Mouse (Mus musculus): ENCODE measurements at regions not wholly inside any gene's neighbourhood (a gene's known extent, or its start where the extent isn't known, plus 50 kb on each side); places are given as distances from the start of the nearest gene placed in this dataset.

DNA sequence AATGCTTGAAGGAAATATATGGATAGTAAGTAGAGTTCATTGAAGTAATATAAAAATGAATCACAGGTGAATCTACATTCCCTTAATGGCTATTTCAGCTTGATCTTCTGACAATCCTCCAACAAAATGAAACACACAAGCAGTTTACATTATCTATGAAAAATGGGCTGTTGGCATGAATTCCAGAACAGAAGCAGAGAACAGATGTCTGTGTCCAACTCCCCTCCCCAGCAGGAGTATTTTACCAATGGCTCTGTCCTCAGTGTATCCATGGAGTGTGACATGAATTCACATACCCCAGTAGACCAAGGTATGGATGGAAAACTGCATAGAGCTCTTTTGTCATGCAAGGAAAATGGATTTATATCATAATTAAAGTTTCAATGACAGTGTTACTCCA lies 370.3 kb upstream of the BC052040 start:
- H3K4me2 ChIP-seq (ENCODE audit: low read length), result no peak overlapping the region
- H3K4me3 ChIP-seq (ENCODE audit: low read length), result no peak overlapping the region
- H3K36me3 ChIP-seq (ENCODE audit: control insufficient read depth, insufficient read depth, low read length), result no peaks in the 10 kb centered on the region
- no peak for ATAC-seq
- no peaks in the 10 kb centered on the region for H3K27me3 ChIP-seq (replicated peaks; ENCODE audit: control insufficient read depth, insufficient read depth, low read length)
- no peaks in the 10 kb centered on the region for H3K4me1 ChIP-seq (ENCODE audit: control insufficient read depth, insufficient read depth, low read depth, low read length)
- no peak overlapping the region for H3K27ac ChIP-seq (ENCODE audit: low read depth, low read length)
- no peak overlapping the region for H3K9ac ChIP-seq (ENCODE audit: low read depth, low read length)
- no peaks in the 10 kb centered on the region for H3K9me3 ChIP-seq (ENCODE audit: control insufficient read depth, low read length)

DNA sequence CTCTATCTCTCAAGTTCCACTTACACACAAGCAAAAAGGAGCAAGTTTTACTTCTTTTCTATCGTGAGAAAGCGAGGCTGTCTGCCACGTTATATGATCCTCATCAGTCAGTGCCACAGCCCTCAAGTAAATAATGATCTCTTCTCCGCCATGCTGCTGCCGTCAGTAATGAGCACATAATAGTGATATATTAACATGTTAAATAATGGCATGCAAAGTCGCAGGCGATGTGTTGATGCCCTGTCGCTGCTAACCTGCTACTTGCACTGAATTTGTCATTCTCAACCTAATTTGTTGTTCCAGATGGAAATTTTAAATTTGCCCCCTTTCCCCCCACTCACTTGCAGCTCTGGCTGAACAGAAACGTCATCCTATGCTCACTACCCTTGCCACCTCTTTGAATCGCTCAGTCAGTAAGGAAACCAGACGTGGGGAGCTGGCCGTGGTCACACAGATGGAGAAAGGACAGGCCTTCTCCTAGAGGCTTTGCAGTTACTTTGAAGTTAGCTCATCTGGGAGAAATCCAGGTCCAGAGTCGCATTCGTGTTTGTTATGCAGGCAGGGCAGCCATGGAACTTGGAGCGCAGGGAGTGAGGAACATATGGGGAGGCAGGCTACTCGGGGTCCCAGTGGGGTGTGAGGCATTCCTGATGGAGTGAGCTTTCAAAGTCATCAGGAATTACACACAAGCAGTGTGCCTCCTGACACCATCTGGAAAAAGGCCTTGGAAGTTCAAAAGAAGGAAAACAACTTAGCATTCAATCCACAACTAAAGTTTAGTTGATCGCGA lies 368.1 kb upstream of the BC052040 start:
- Histone ChIP-seq H3K4me3 (ENCODE audit: low read length) (no peak overlapping the region), H3K36me3 (ENCODE audit: control insufficient read depth, insufficient read depth, low read length) (no peaks in the 10 kb centered on the region), H3K27ac (ENCODE audit: low read depth, low read length) (no peak overlapping the region), H3K9ac (ENCODE audit: low read depth, low read length) (no peak overlapping the region), H3K4me2 (ENCODE audit: low read length) (peak overlapping the region; percentile 10; the same call in 1 of the 2 replicates), H3K27me3 (replicated peaks; ENCODE audit: control insufficient read depth, insufficient read depth, low read length) (no peaks in the 10 kb centered on the region), H3K9me3 (ENCODE audit: control insufficient read depth, low read length) (no peaks in the 10 kb centered on the region), H3K4me1 (ENCODE audit: control insufficient read depth, insufficient read depth, low read depth, low read length) (no peaks in the 10 kb centered on the region)
- ATAC-seq, result peak; percentile 56
- WGBS, result 36% methylated on average over 18 of the region's 18 CpGs

DNA sequence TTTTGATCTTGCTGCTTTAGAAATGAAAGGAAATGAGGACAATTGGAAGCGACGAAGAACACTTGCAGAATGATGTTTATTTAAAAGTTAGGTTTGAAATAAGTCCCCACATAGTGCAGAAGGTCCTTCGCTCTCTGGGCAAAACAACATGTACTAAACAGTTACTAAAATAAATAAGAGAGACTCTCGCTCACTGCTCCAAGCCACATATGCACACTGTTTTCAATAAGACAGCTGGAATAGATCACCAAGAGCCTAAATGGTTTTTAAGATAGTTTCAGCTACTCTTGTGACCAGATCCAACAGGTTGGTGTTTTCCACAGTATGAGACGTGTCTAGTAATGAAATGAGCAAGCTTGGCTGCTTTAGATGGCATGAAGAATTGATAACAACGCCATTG lies 367.2 kb upstream of the BC052040 start:
- H3K9ac ChIP-seq (ENCODE audit: low read depth, low read length), result no peak overlapping the region
- H3K27ac ChIP-seq (ENCODE audit: low read depth, low read length), result no peak overlapping the region
- ATAC-seq, result no peak
- H3K27me3 ChIP-seq (replicated peaks; ENCODE audit: control insufficient read depth, insufficient read depth, low read length), result no peaks in the 10 kb centered on the region
- no peaks in the 10 kb centered on the region for H3K9me3 ChIP-seq (ENCODE audit: control insufficient read depth, low read length)
- no peak overlapping the region for H3K4me2 ChIP-seq (ENCODE audit: low read length)
- H3K4me1 ChIP-seq (ENCODE audit: control insufficient read depth, insufficient read depth, low read depth, low read length), result no peaks in the 10 kb centered on the region
- no peaks in the 10 kb centered on the region for H3K36me3 ChIP-seq (ENCODE audit: control insufficient read depth, insufficient read depth, low read length)
- H3K4me3 ChIP-seq (ENCODE audit: low read length), result no peak overlapping the region
- 78% methylated on average over 6 of the region's 6 CpGs for WGBS

DNA sequence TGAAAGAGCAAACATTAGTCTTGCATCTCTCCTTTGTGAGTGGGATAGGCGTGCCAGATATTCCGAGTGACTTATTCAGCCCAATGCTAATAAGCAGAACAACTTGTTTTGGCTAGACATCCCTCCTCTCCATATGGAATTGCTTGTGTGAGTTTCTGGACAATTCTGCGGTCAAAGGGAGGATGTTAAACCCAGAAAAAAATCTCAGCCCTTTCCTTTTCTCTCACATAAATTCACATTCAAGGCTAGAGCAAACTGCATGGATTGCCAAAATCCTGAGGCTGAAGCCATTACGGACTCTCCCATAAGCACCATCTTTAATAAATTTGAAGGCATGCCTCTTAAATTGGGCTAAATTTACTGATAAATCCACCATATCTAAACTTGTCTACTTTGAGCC lies 351.5 kb upstream of the BC052040 start:
- no peak overlapping the region for H3K9ac ChIP-seq (ENCODE audit: low read depth, low read length)

DNA sequence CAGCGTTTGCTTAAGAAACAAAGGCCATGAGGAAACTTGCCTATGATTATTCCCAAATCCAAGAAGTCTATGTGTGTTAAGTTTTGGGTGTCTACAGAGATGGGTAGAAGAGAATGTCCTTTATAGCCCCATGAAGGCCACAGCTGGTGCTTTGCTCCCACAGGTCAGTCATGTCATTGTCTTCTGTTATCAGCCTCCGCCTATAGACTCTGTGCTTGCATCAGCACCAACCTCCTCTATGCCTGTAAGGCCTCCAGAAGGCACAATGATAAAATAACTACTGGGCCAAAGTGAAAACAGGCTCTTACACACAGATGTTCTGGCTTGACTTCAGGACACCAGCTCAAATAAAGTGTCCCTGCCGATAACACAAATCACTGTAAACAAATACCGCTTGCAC lies 333.8 kb upstream of the BC052040 start:
- no peak overlapping the region for H3K4me3 ChIP-seq (ENCODE audit: low read length)
- no peak overlapping the region for H3K27ac ChIP-seq (ENCODE audit: low read depth, low read length)
- no peak for ATAC-seq
- no peaks in the 10 kb centered on the region for H3K27me3 ChIP-seq (replicated peaks; ENCODE audit: control insufficient read depth, insufficient read depth, low read length)
- no peak overlapping the region for H3K4me2 ChIP-seq (ENCODE audit: low read length)
- WGBS, result 85% methylated on average over 4 of the region's 4 CpGs
- no peaks in the 10 kb centered on the region for H3K4me1 ChIP-seq (ENCODE audit: control insufficient read depth, insufficient read depth, low read depth, low read length)
- H3K9ac ChIP-seq (ENCODE audit: low read depth, low read length), result no peak overlapping the region
- H3K36me3 ChIP-seq (ENCODE audit: control insufficient read depth, insufficient read depth, low read length), result no peaks in the 10 kb centered on the region
- no peaks in the 10 kb centered on the region for H3K9me3 ChIP-seq (ENCODE audit: control insufficient read depth, low read length)

More for the DNA sequence above, 351.5 kb upstream of the BC052040 start:
- Histone ChIP-seq H3K9me3 (ENCODE audit: control insufficient read depth, low read length) (no peaks in the 10 kb centered on the region), H3K36me3 (ENCODE audit: control insufficient read depth, insufficient read depth, low read length) (no peaks in the 10 kb centered on the region), H3K4me1 (ENCODE audit: control insufficient read depth, insufficient read depth, low read depth, low read length) (no peaks in the 10 kb centered on the region), H3K27ac (ENCODE audit: low read depth, low read length) (no peak overlapping the region), H3K4me2 (ENCODE audit: low read length) (no peak overlapping the region), H3K4me3 (ENCODE audit: low read length) (no peak overlapping the region), H3K27me3 (replicated peaks; ENCODE audit: control insufficient read depth, insufficient read depth, low read length) (no peaks in the 10 kb centered on the region)
- WGBS, result 81% methylated on average over 4 of the region's 4 CpGs
- ATAC-seq, result no peak

DNA sequence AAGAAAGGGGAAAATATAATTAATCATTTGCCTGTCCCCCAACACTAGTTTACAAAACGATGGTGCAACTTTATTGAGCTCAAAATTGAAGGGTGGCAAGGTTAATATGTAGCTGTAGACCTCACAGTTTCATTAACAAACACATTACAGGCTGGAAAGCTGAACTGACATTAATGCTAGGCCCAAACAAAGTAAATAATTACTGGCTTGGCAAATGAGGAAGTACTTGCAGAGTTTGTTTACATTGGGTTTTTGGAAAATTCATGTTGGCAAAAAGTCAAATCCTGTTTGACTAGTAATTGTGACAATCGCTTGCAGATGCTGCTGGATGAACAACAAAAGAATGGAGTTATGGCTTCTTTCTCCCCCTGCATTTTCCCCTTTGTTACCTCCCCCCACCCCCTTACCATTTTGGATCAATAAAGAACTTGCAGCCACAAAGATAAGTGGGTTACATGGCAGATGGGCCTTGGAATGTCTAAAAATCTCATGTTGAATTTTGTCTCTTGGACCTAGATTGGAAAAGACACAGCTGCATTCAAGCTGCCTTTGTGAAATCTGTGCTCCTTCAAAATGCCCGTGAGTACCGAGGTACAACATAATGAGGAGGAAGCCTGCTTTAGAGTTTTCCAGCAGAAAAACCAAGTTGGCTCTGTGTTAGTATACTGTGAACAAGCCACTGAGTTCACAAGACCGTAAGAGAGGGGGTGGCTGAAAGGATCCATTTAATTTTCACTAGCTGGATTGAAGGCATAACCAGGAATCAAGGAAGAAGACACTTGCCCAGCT lies 331.3 kb upstream of the BC052040 start:
- no peaks in the 10 kb centered on the region for H3K9me3 ChIP-seq (ENCODE audit: control insufficient read depth, low read length)
- no peak overlapping the region for H3K27ac ChIP-seq (ENCODE audit: low read depth, low read length)
- no peak overlapping the region for H3K4me2 ChIP-seq (ENCODE audit: low read length)
- WGBS, result 56% methylated on average over 5 of the region's 5 CpGs
- H3K27me3 ChIP-seq (replicated peaks; ENCODE audit: control insufficient read depth, insufficient read depth, low read length), result no peaks in the 10 kb centered on the region
- H3K36me3 ChIP-seq (ENCODE audit: control insufficient read depth, insufficient read depth, low read length), result no peaks in the 10 kb centered on the region
- ATAC-seq, result no peak
- H3K4me3 ChIP-seq (ENCODE audit: low read length), result no peak overlapping the region
- no peaks in the 10 kb centered on the region for H3K4me1 ChIP-seq (ENCODE audit: control insufficient read depth, insufficient read depth, low read depth, low read length)
- no peak overlapping the region for H3K9ac ChIP-seq (ENCODE audit: low read depth, low read length)

DNA sequence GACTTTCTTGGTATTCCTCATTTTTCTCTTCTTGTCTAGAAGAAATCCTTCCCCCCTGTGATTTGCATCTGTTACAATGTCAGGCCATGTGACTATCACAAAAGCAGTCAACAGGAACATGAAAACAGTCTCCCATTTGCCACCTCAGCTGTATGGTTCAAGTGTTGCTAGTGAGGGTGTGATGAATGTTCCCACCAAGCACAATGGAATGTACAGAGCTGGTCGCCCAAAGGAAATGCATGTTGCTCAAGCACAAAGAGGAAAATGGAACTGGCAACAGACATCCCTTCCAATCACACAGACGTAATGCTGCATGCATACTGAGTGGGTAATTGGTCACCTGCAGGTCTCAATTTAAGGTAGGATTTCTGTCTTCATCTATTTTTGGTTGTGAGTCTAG lies 324.1 kb upstream of the BC052040 start:
- Histone ChIP-seq H3K36me3 (ENCODE audit: control insufficient read depth, insufficient read depth, low read length) (no peaks in the 10 kb centered on the region), H3K4me1 (ENCODE audit: control insufficient read depth, insufficient read depth, low read depth, low read length) (no peaks in the 10 kb centered on the region), H3K4me3 (ENCODE audit: low read length) (no peak overlapping the region), H3K27me3 (replicated peaks; ENCODE audit: control insufficient read depth, insufficient read depth, low read length) (no peaks in the 10 kb centered on the region), H3K27ac (ENCODE audit: low read depth, low read length) (no peak overlapping the region), H3K9ac (ENCODE audit: low read depth, low read length) (no peak overlapping the region), H3K4me2 (ENCODE audit: low read length) (no peak overlapping the region), H3K9me3 (ENCODE audit: control insufficient read depth, low read length) (no peaks in the 10 kb centered on the region)
- no peak for ATAC-seq
- 46% methylated on average over 2 of the region's 2 CpGs for WGBS

DNA sequence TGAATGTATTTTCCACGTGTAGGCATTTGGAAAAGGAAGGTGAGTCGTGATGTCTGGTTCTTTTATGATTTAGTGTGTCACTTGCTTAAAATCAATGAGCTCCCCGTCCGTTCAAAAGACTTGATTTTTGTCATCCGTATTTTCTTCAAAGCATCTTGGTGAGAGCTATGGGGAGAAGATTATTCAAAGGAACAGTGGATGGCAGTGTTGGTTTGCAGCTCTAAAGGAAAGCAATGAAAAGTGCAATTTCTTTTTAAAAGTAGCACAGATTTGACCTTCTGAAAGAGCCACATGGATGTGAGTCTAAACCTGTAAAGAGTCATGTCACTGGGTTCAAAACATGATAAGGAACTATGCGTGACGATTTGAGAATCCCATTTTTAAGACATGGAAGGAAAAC lies 313.3 kb upstream of the BC052040 start:
- H3K27ac ChIP-seq (ENCODE audit: low read depth, low read length), result no peak overlapping the region
- no peaks in the 10 kb centered on the region for H3K9me3 ChIP-seq (ENCODE audit: control insufficient read depth, low read length)
- no peak overlapping the region for H3K4me3 ChIP-seq (ENCODE audit: low read length)
- 80% methylated on average over 7 of the region's 7 CpGs for WGBS
- H3K4me1 ChIP-seq (ENCODE audit: control insufficient read depth, insufficient read depth, low read depth, low read length), result no peaks in the 10 kb centered on the region
- no peak overlapping the region for H3K9ac ChIP-seq (ENCODE audit: low read depth, low read length)
- no peaks in the 10 kb centered on the region for H3K27me3 ChIP-seq (replicated peaks; ENCODE audit: control insufficient read depth, insufficient read depth, low read length)
- H3K36me3 ChIP-seq (ENCODE audit: control insufficient read depth, insufficient read depth, low read length), result no peaks in the 10 kb centered on the region
- no peak for ATAC-seq
- H3K4me2 ChIP-seq (ENCODE audit: low read length), result no peak overlapping the region

DNA sequence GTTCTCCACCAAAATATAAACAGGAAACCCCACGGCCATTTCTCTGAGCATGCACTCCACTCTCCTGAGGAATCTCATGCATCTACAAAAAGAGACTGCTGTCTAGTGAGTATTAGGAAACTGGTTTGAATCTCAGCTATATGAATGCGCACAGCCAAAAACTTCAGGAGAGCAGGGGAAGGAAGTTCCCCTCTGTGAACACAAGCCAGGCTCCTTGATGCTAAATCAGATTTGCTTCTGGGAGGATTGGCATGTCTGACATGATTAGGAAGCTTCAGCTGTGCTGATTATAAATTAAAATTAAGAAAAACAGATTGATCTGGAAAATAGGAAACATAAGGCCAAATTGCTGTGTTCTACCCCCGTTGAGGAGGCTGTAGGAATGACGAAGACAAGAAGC lies 304.1 kb upstream of the BC052040 start:
- H3K4me1 ChIP-seq (ENCODE audit: control insufficient read depth, insufficient read depth, low read depth, low read length), result peaks cover 3% of the 10 kb centered on the region; the same call in 1 of the 2 replicates
- H3K27ac ChIP-seq (ENCODE audit: low read depth, low read length), result no peak overlapping the region
- H3K36me3 ChIP-seq (ENCODE audit: control insufficient read depth, insufficient read depth, low read length), result no peaks in the 10 kb centered on the region
- H3K27me3 ChIP-seq (replicated peaks; ENCODE audit: control insufficient read depth, insufficient read depth, low read length), result no peaks in the 10 kb centered on the region
- H3K9ac ChIP-seq (ENCODE audit: low read depth, low read length), result no peak overlapping the region
- H3K9me3 ChIP-seq (ENCODE audit: control insufficient read depth, low read length), result no peaks in the 10 kb centered on the region
- ATAC-seq, result no peak
- no peak overlapping the region for H3K4me2 ChIP-seq (ENCODE audit: low read length)
- H3K4me3 ChIP-seq (ENCODE audit: low read length), result no peak overlapping the region
- 58% methylated on average over 4 of the region's 4 CpGs for WGBS
